Mouse (Mus musculus) liver, adult 2 months (tissue): ENCODE data around the gene Gas2. TPM values are rescaled to one million over a fixed set of nuclear protein-coding genes. Genes with fewer than 3 reads are reported as not detected.
A peak's percentile ranks its signal among the peaks of the same experiment; 100 is the strongest.

ENCODE experiments used
- DNase-seq: peaks from one replicate; pipeline ENCODE4 v3.0.0-alpha.2; 2011; ENCODE audit warnings: low read depth, low spot score; ENCODE audit errors: extremely low read depth
- H3K27ac ChIP-seq: fragments of 200-500 bp; replicated peaks from 2 replicates; pipeline ENCODE4 v1.5.1; 2012; ENCODE audit warnings: low read depth, mild to moderate bottlenecking, control low read depth, inconsistent platforms, low read length; ENCODE audit not compliant: insufficient read depth
- H3K27me3 ChIP-seq: fragments of 200-500 bp; 2 replicates; pipeline ENCODE4 v1.6.1; 2012; ENCODE audit warnings: mild to moderate bottlenecking, moderate library complexity, low read length, inconsistent platforms; ENCODE audit not compliant: control insufficient read depth, insufficient read depth
- H3K36me3 ChIP-seq: fragments of 200-500 bp; 2 replicates; pipeline ENCODE4 v1.6.1; 2012; ENCODE audit warnings: low read length, inconsistent platforms; ENCODE audit not compliant: control insufficient read depth, insufficient read depth
- H3K4me1 ChIP-seq: fragments of 200-500 bp; 2 replicates; pipeline ENCODE4 v1.6.1; 2011; ENCODE audit warnings: low read length; ENCODE audit not compliant: control insufficient read depth, insufficient read depth
- H3K4me3 ChIP-seq: fragments of 200-500 bp; 2 replicates; pipeline ENCODE4 v1.5.1; 2011; ENCODE audit warnings: low read depth, mild to moderate bottlenecking, control low read depth, low read length, moderate library complexity; ENCODE audit not compliant: insufficient read depth
- H3K79me2 ChIP-seq: fragments of 200-500 bp; 2 replicates; pipeline ENCODE4 v1.6.1; 2012; ENCODE audit warnings: inconsistent platforms, mild to moderate bottlenecking, low read length, moderate library complexity; ENCODE audit not compliant: control insufficient read depth, insufficient read depth
- H3K9ac ChIP-seq: fragments of 200-500 bp; 2 replicates; pipeline ENCODE4 v1.6.1; 2012; ENCODE audit warnings: low read depth, mild to moderate bottlenecking, control low read depth, inconsistent platforms, low read length
- CTCF ChIP-seq: fragments of 200-500 bp; IDR thresholded peaks from 2 replicates; pipeline ENCODE4 v1.5.1; 2011; ENCODE audit warnings: low read depth, low read length, control low read depth
- POLR2A ChIP-seq: fragments of 200-500 bp; IDR thresholded peaks from 2 replicates; pipeline ENCODE4 v1.6.1; 2011; ENCODE audit warnings: low read length, control low read depth; ENCODE audit not compliant: insufficient read depth; ENCODE audit errors: extremely low read depth
- WGBS: fragments of 180-500 bp; shearing (Covaris S2); methylation state at CpG from one replicate; pipeline ENCODE4 v1.1.7; 2018; 5-methylcytosine and 5-hydroxymethylcytosine counted together
- polyA plus RNA-seq: library from polyadenylated mRNA; depleted of rRNA; stranded (reverse); fragments of >200 nt; gene quantifications from 2 replicates; pipeline ENCODE4 v1.2.3, GENCODE M21; 2012
- total RNA-seq: library from RNA; depleted of rRNA; stranded (reverse); fragments of >200 nt; gene quantifications from 2 replicates; pipeline ENCODE4 v1.2.3, GENCODE M21; 2014

The Gas2 gene
- total and polyA plus RNA-seq, 2 experiments = 15.7 to 43.6 TPM

- WGBS = 84% methylated on average over 2 of the region's 2 CpGs
- Histone ChIP-seq H3K36me3 (no peaks in the 10 kb centered on the region), H3K79me2 (peaks cover 8% of the 10 kb centered on the region; the same call in 1 of the 2 replicates), H3K9ac (no peak overlapping the region), H3K4me1 (peaks cover 14% of the 10 kb centered on the region), H3K27ac (no peak overlapping the region), H3K4me3 (no peak overlapping the region), H3K27me3 (no peaks in the 10 kb centered on the region)
- TF ChIP-seq CTCF (no peak), POLR2A (no peak)
- DNase-seq = no peak
Observed at GRCm38 (mm10) chr7:51894939-51895338, 33.1 kb downstream of the Gas2 start.

GRCm38 (mm10) chr7:51899066-51899465, 37.3 kb downstream of the Gas2 start:
- 55% methylated on average over 6 of the region's 6 CpGs for WGBS
- peak; percentile 63 for DNase-seq
- Histone ChIP-seq H3K27ac (no peak overlapping the region), H3K4me3 (no peak overlapping the region), H3K79me2 (peaks cover 3% of the 10 kb centered on the region; the same call in 1 of the 2 replicates), H3K36me3 (no peaks in the 10 kb centered on the region), H3K27me3 (no peaks in the 10 kb centered on the region), H3K9ac (no peak overlapping the region), H3K4me1 (peaks cover 2% of the 10 kb centered on the region; the same call in 1 of the 2 replicates)
- TF ChIP-seq POLR2A = no peak
- no peak for TF ChIP-seq CTCF

GRCm38 (mm10) chr7:51913292-51914050, 51.7 kb downstream of the Gas2 start:
- Histone ChIP-seq H3K9ac (no peak overlapping the region), H3K4me1 (peaks cover 2% of the 10 kb centered on the region; the same call in 1 of the 2 replicates), H3K27me3 (no peaks in the 10 kb centered on the region), H3K79me2 (no peaks in the 10 kb centered on the region; the same call in 1 of the 2 replicates), H3K36me3 (no peaks in the 10 kb centered on the region), H3K4me3 (no peak overlapping the region), H3K27ac (no peak overlapping the region)
- peak; percentile 59 for DNase-seq
- no peak for TF ChIP-seq POLR2A
- no peak for TF ChIP-seq CTCF
- 92% methylated on average over 3 of the region's 3 CpGs for WGBS

- H3K36me3 ChIP-seq = no peaks in the 10 kb centered on the region
- no peak overlapping the region for H3K9ac ChIP-seq
- no peaks in the 10 kb centered on the region; the same call in 1 of the 2 replicates for H3K79me2 ChIP-seq
- 93% methylated on average over 2 of the region's 2 CpGs for WGBS
- no peak for DNase-seq
- no peaks in the 10 kb centered on the region for H3K27me3 ChIP-seq
- no peak overlapping the region for H3K27ac ChIP-seq
- TF ChIP-seq CTCF = no peak
- TF ChIP-seq POLR2A = no peak
- H3K4me1 ChIP-seq = peaks cover 2% of the 10 kb centered on the region; the same call in 1 of the 2 replicates
- H3K4me3 ChIP-seq = no peak overlapping the region
Observed at GRCm38 (mm10) chr7:51914132-51914531, 52.3 kb downstream of the Gas2 start.

- Histone ChIP-seq H3K79me2 (no peaks in the 10 kb centered on the region; the same call in 1 of the 2 replicates), H3K36me3 (peaks cover 3% of the 10 kb centered on the region; the same call in 1 of the 2 replicates), H3K4me1 (no peaks in the 10 kb centered on the region), H3K27ac (no peak overlapping the region), H3K4me3 (no peak overlapping the region), H3K9ac (no peak overlapping the region), H3K27me3 (no peaks in the 10 kb centered on the region)
- DNase-seq = no peak
- WGBS = 71% methylated on average over 10 of the region's 10 CpGs
- TF ChIP-seq CTCF = no peak
- no peak for TF ChIP-seq POLR2A
Observed at GRCm38 (mm10) chr7:51928761-51929519, 67.1 kb downstream of the Gas2 start.

GRCm38 (mm10) chr7:51931217-51931616, 69.4 kb downstream of the Gas2 start:
- no peak for DNase-seq
- WGBS = 89% methylated on average over 4 of the region's 4 CpGs
- TF ChIP-seq POLR2A = no peak
- no peak for TF ChIP-seq CTCF

More at GRCm38 (mm10) chr7:51931217-51931616, 69.4 kb downstream of the Gas2 start:
- Histone ChIP-seq H3K79me2 (no peaks in the 10 kb centered on the region; the same call in 1 of the 2 replicates), H3K4me3 (no peak overlapping the region), H3K4me1 (no peaks in the 10 kb centered on the region), H3K27ac (no peak overlapping the region), H3K9ac (no peak overlapping the region), H3K36me3 (peaks cover 3% of the 10 kb centered on the region; the same call in 1 of the 2 replicates), H3K27me3 (no peaks in the 10 kb centered on the region)
